Mouse (Mus musculus) stomach, embryonic 16.5 days (tissue): ENCODE measurements around the gene Dock8. TPM values are rescaled to one million over a fixed set of nuclear protein-coding genes. Genes with fewer than 3 reads are reported as not detected.
A peak's percentile ranks its signal among the peaks of the same experiment; 100 is the strongest.

Source experiments
- ATAC-seq: fragments of 200-750 bp; cut with Nextera tagmentation; 2 replicates; pipeline ENCODE4 v1.8.0; 2017; ENCODE audit warnings: moderate number of reproducible peaks, moderate TSS enrichment; ENCODE audit not compliant: insufficient read depth, low FRiP score
- H3K27ac ChIP-seq: fragments of 300-500 bp; sonication (generic); 2 replicates; pipeline ENCODE4 v1.5.1; 2014; ENCODE audit warnings: low read length
- H3K27me3 ChIP-seq: fragments of 300-500 bp; sonication (generic); 2 replicates; pipeline ENCODE4 v1.6.1; 2014; ENCODE audit warnings: low read length, control low read depth, mixed read lengths; ENCODE audit not compliant: control insufficient read depth, insufficient read depth
- H3K36me3 ChIP-seq: fragments of 300-500 bp; sonication (generic); 2 replicates; pipeline ENCODE4 v1.6.1; 2014; ENCODE audit warnings: low read length; ENCODE audit not compliant: control insufficient read depth, insufficient read depth
- H3K4me1 ChIP-seq: fragments of 300-500 bp; sonication (generic); 2 replicates; pipeline ENCODE4 v1.6.1; 2014; ENCODE audit warnings: low read length, control low read depth, mixed read lengths; ENCODE audit not compliant: control insufficient read depth, insufficient read depth
- H3K4me2 ChIP-seq: fragments of 300-500 bp; sonication (generic); 2 replicates; pipeline ENCODE4 v1.6.1; 2014; ENCODE audit warnings: low read depth, low read length, mixed read lengths
- H3K4me3 ChIP-seq: fragments of 300-500 bp; sonication (generic); replicated peaks from 2 replicates; pipeline ENCODE4 v1.5.1; 2014; ENCODE audit warnings: mild to moderate bottlenecking, low read length
- H3K9ac ChIP-seq: fragments of 300-500 bp; sonication (generic); 2 replicates; pipeline ENCODE4 v1.6.1; 2014; ENCODE audit warnings: low read length
- H3K9me3 ChIP-seq: fragments of 300-500 bp; sonication (generic); replicated peaks from 2 replicates; pipeline ENCODE4 v1.6.1; 2016; ENCODE audit warnings: low read length, control low read depth; ENCODE audit not compliant: control insufficient read depth
- WGBS: fragments of 180-500 bp; shearing (Covaris S2); extraction: QIAGEN DNeasy Blood & Tissue Kit; methylation state at CpG from one replicate; pipeline ENCODE4 v1.1.7; 2014; 5-methylcytosine and 5-hydroxymethylcytosine counted together
- polyA plus RNA-seq: library from polyadenylated mRNA; unstranded; fragments of >200 nt; fragmentation: Nextera tagmentation; extraction: Ambion mirVana; gene quantifications from 2 replicates; pipeline ENCODE4 v1.2.1, GENCODE M21; 2015

Gene Dock8
- polyA plus RNA-seq, 1 experiment from 2014 or later, result 9.0 TPM

GRCm38 (mm10) chr19:25042973-25043372 is 43.6 kb downstream of the Dock8 start:
- WGBS, result 63% methylated on average over 11 of the region's 11 CpGs
- Histone ChIP-seq H3K4me1 (peaks cover 5% of the 10 kb centered on the region; the same call in 1 of the 2 replicates), H3K36me3 (no peaks in the 10 kb centered on the region), H3K9ac (no peak overlapping the region), H3K4me3 (no peak overlapping the region), H3K9me3 (no peaks in the 10 kb centered on the region), H3K27ac (no peak overlapping the region), H3K27me3 (no peaks in the 10 kb centered on the region), H3K4me2 (no peak overlapping the region)
- no peak for ATAC-seq

- ATAC-seq, result no peak
Measured at GRCm38 (mm10) chr19:25044057-25044456, 44.7 kb downstream of the Dock8 start.

GRCm38 (mm10) chr19:25052355-25052754 is 53.0 kb downstream of the Dock8 start:
- H3K4me3 ChIP-seq, result no peak overlapping the region
- ATAC-seq, result no peak
- H3K27ac ChIP-seq, result no peak overlapping the region
- H3K4me1 ChIP-seq, result 0 out of 2 replicates have a peak, but pooled peaks cover 2% of the 10 kb centered on the region
- H3K9me3 ChIP-seq, result no peaks in the 10 kb centered on the region
- H3K36me3 ChIP-seq, result no peaks in the 10 kb centered on the region
- no peaks in the 10 kb centered on the region for H3K27me3 ChIP-seq
- H3K4me2 ChIP-seq, result no peak overlapping the region
- no peak overlapping the region for H3K9ac ChIP-seq
- 89% methylated on average over 7 of the region's 7 CpGs for WGBS

More at GRCm38 (mm10) chr19:25044057-25044456, 44.7 kb downstream of the Dock8 start:
- no peak overlapping the region for H3K9ac ChIP-seq
- peak overlapping the region; percentile 47; the same call in 1 of the 2 replicates for H3K27ac ChIP-seq
- H3K9me3 ChIP-seq, result no peaks in the 10 kb centered on the region
- H3K36me3 ChIP-seq, result no peaks in the 10 kb centered on the region
- H3K4me1 ChIP-seq, result peaks cover 5% of the 10 kb centered on the region; the same call in 1 of the 2 replicates
- no peaks in the 10 kb centered on the region for H3K27me3 ChIP-seq
- H3K4me2 ChIP-seq, result no peak overlapping the region
- 61% methylated on average over 3 of the region's 3 CpGs for WGBS
- no peak overlapping the region for H3K4me3 ChIP-seq

- Histone ChIP-seq H3K9ac (no peak overlapping the region), H3K4me1 (0 out of 2 replicates have a peak, but pooled peaks cover 2% of the 10 kb centered on the region), H3K4me3 (no peak overlapping the region), H3K36me3 (no peaks in the 10 kb centered on the region), H3K27ac (no peak overlapping the region), H3K9me3 (no peaks in the 10 kb centered on the region), H3K27me3 (no peaks in the 10 kb centered on the region), H3K4me2 (no peak overlapping the region)
- WGBS, result 70% methylated on average over 7 of the region's 7 CpGs
- ATAC-seq, result no peak
Measured at GRCm38 (mm10) chr19:25053152-25053551, 53.8 kb downstream of the Dock8 start.

- H3K9ac ChIP-seq, result no peak overlapping the region
- H3K27me3 ChIP-seq, result no peaks in the 10 kb centered on the region
- 0 out of 2 replicates have a peak, but pooled peaks cover 5% of the 10 kb centered on the region for H3K4me1 ChIP-seq
- no peak overlapping the region for H3K27ac ChIP-seq
- no peaks in the 10 kb centered on the region for H3K9me3 ChIP-seq
- H3K4me2 ChIP-seq, result no peak overlapping the region
- WGBS, result 70% methylated on average over 7 of the region's 7 CpGs
- no peak for ATAC-seq
- H3K4me3 ChIP-seq, result no peak overlapping the region
- H3K36me3 ChIP-seq, result no peaks in the 10 kb centered on the region
Measured at GRCm38 (mm10) chr19:25055025-25055424, 55.7 kb downstream of the Dock8 start.

- Histone ChIP-seq H3K27ac (no peak overlapping the region), H3K4me2 (no peak overlapping the region), H3K4me1 (0 out of 2 replicates have a peak, but pooled peaks cover 5% of the 10 kb centered on the region), H3K36me3 (no peaks in the 10 kb centered on the region), H3K4me3 (no peak overlapping the region), H3K9me3 (no peaks in the 10 kb centered on the region), H3K9ac (no peak overlapping the region), H3K27me3 (no peaks in the 10 kb centered on the region)
- WGBS, result 75% methylated on average over 7 of the region's 7 CpGs
- ATAC-seq, result no peak
Measured at GRCm38 (mm10) chr19:25055559-25055958, 56.2 kb downstream of the Dock8 start.

GRCm38 (mm10) chr19:25056224-25056623 is 56.9 kb downstream of the Dock8 start:
- WGBS, result 93% methylated on average over 10 of the region's 10 CpGs
- Histone ChIP-seq H3K4me3 (no peak overlapping the region), H3K27ac (no peak overlapping the region), H3K36me3 (no peaks in the 10 kb centered on the region), H3K4me1 (0 out of 2 replicates have a peak, but pooled peaks cover 5% of the 10 kb centered on the region), H3K4me2 (no peak overlapping the region), H3K9ac (no peak overlapping the region), H3K9me3 (no peaks in the 10 kb centered on the region), H3K27me3 (no peaks in the 10 kb centered on the region)
- no peak for ATAC-seq

- no peaks in the 10 kb centered on the region for H3K36me3 ChIP-seq
- ATAC-seq, result no peak
- 0 out of 2 replicates have a peak, but pooled peaks cover 5% of the 10 kb centered on the region for H3K4me1 ChIP-seq
- no peaks in the 10 kb centered on the region for H3K9me3 ChIP-seq
- H3K27me3 ChIP-seq, result no peaks in the 10 kb centered on the region
- no peak overlapping the region for H3K4me2 ChIP-seq
- WGBS, result 81% methylated on average over 8 of the region's 8 CpGs
- H3K27ac ChIP-seq, result no peak overlapping the region
- H3K9ac ChIP-seq, result no peak overlapping the region
- H3K4me3 ChIP-seq, result no peak overlapping the region
Measured at GRCm38 (mm10) chr19:25057826-25058225, 58.5 kb downstream of the Dock8 start.

GRCm38 (mm10) chr19:25059847-25060364 is 60.6 kb downstream of the Dock8 start:
- peak overlapping the region; percentile 42 for H3K4me2 ChIP-seq
- peak overlapping the region; percentile 53 for H3K27ac ChIP-seq
- WGBS, result 52% methylated on average over 7 of the region's 7 CpGs
- H3K4me1 ChIP-seq, result 0 out of 2 replicates have a peak, but pooled peaks cover 5% of the 10 kb centered on the region
- H3K9me3 ChIP-seq, result no peaks in the 10 kb centered on the region
- H3K36me3 ChIP-seq, result no peaks in the 10 kb centered on the region
- no peak overlapping the region for H3K4me3 ChIP-seq
- 0 out of 2 replicates have a peak overlapping the region, but pooled peaks have one; percentile 4 for H3K9ac ChIP-seq
- H3K27me3 ChIP-seq, result no peaks in the 10 kb centered on the region
- peak; percentile 57; the same call in 1 of the 2 replicates for ATAC-seq
